8 mouse cellular contexts compared by ENCODE assay signal in genomic region chr4:133039116-133039819, GRCm38 (mm10). TPM values are rescaled to one million over a fixed set of nuclear protein-coding genes. Genes with fewer than 3 reads are reported as not detected.
DNase-seq lines count a peak whose midpoint lies in the region; ATAC-seq and TF ChIP-seq lines count a peak whose summit lies in the region.

No protein-coding gene starts in this region.

- WGBS in spleen, adult 2 months = 7% methylated on average over 68 of the region's 77 CpGs
- WGBS in forebrain, embryonic 11.5 days = under 1% methylated on average over 64 of the region's 77 CpGs
- under 1% methylated on average over 24 of the region's 77 CpGs for WGBS in hindbrain, embryonic 16.5 days
- WGBS in lung, embryonic 14.5 days = 2% methylated on average over 56 of the region's 77 CpGs
- 2% methylated on average over 69 of the region's 77 CpGs for WGBS in stomach, embryonic 16.5 days

- no peaks in the 10 kb centered on the region for H3K9me3 ChIP-seq in forebrain, embryonic 11.5 days (ENCODE audit: control insufficient read depth, low read length)
- H3K9me3 ChIP-seq in hindbrain, embryonic 16.5 days (ENCODE audit: control insufficient read depth, low read length) = no peaks in the 10 kb centered on the region
- no peaks in the 10 kb centered on the region for H3K9me3 ChIP-seq in lung, embryonic 14.5 days (ENCODE audit: low read depth, low read length)
- no peaks in the 10 kb centered on the region for H3K9me3 ChIP-seq in stomach, embryonic 16.5 days (replicated peaks; ENCODE audit: control insufficient read depth, low read length)

- H3K9ac ChIP-seq in forebrain, embryonic 11.5 days (ENCODE audit: low read length) = peak overlapping the region; percentile 69
- peak overlapping the region; percentile 75 for H3K9ac ChIP-seq in hindbrain, embryonic 16.5 days (ENCODE audit: low read depth, low read length)
- H3K9ac ChIP-seq in lung, embryonic 14.5 days = peak overlapping the region; percentile 76
- peak overlapping the region; percentile 82 for H3K9ac ChIP-seq in stomach, embryonic 16.5 days (ENCODE audit: low read length)

- TF ChIP-seq CTCF in spleen, adult 2 months (IDR thresholded peaks at IDR 0.05; ENCODE audit: extremely low read depth, insufficient read depth, insufficient read length, insufficient replicate concordance) = no peak
- no peak for TF ChIP-seq CTCF in lung, embryonic 14.5 days (IDR thresholded peaks at IDR 0.05; ENCODE audit: low read depth)

- H3K4me2 ChIP-seq in forebrain, embryonic 11.5 days (ENCODE audit: low read depth, low read length, severe bottlenecking) = peak overlapping the region; percentile 100
- H3K4me2 ChIP-seq in hindbrain, embryonic 16.5 days (ENCODE audit: low read length) = peak overlapping the region; percentile 99
- peak overlapping the region; percentile 100 for H3K4me2 ChIP-seq in lung, embryonic 14.5 days
- H3K4me2 ChIP-seq in stomach, embryonic 16.5 days (ENCODE audit: low read depth, low read length) = peak overlapping the region; percentile 99

- TF ChIP-seq POLR2A in spleen, adult 2 months (IDR thresholded peaks at IDR 0.05; ENCODE audit: low read depth, low read length) = no peak

- ATAC-seq in forebrain, embryonic 11.5 days (replicated peaks; ENCODE audit: low FRiP score) = no peak
- no peak for ATAC-seq in hindbrain, embryonic 16.5 days
- peak; percentile 16 for ATAC-seq in lung, embryonic 14.5 days (ENCODE audit: insufficient read depth)
- ATAC-seq in stomach, embryonic 16.5 days (ENCODE audit: insufficient read depth, low FRiP score) = peak; percentile 41

- H3K27me3 ChIP-seq in spleen, adult 2 months (ENCODE audit: control insufficient read depth, insufficient read depth, low read length) = peaks cover 13% of the 10 kb centered on the region
- peaks cover 24% of the 10 kb centered on the region for H3K27me3 ChIP-seq in forebrain, embryonic 11.5 days (ENCODE audit: control insufficient read depth, insufficient read depth, low read length)
- H3K27me3 ChIP-seq in hindbrain, embryonic 16.5 days (replicated peaks; ENCODE audit: control insufficient read depth, insufficient read depth, low read length) = no peaks in the 10 kb centered on the region
- H3K27me3 ChIP-seq in lung, embryonic 14.5 days (ENCODE audit: insufficient read depth, low read length) = no peaks in the 10 kb centered on the region
- H3K27me3 ChIP-seq in stomach, embryonic 16.5 days (ENCODE audit: control insufficient read depth, insufficient read depth, low read length) = no peaks in the 10 kb centered on the region

- H3K4me3 ChIP-seq in spleen, adult 2 months (ENCODE audit: extremely low read depth, insufficient read depth, insufficient read length) = peak overlapping the region; percentile 48; the same call in 1 of the 2 replicates
- H3K4me3 ChIP-seq in forebrain, embryonic 11.5 days (ENCODE audit: low read depth, low read length) = peak overlapping the region; percentile 50
- peak overlapping the region; percentile 59 for H3K4me3 ChIP-seq in hindbrain, embryonic 16.5 days (ENCODE audit: low read length)
- peak overlapping the region; percentile 64 for H3K4me3 ChIP-seq in lung, embryonic 14.5 days (ENCODE audit: low read depth, low read length)
- peak overlapping the region; percentile 66 for H3K4me3 ChIP-seq in stomach, embryonic 16.5 days (replicated peaks; ENCODE audit: low read length)

- no peaks in the 10 kb centered on the region; the same call in 1 of the 2 replicates for H3K36me3 ChIP-seq in spleen, adult 2 months (ENCODE audit: control insufficient read depth, insufficient read depth, low read length)
- H3K36me3 ChIP-seq in forebrain, embryonic 11.5 days (ENCODE audit: control insufficient read depth, insufficient read depth, low read length) = no peaks in the 10 kb centered on the region
- no peaks in the 10 kb centered on the region for H3K36me3 ChIP-seq in hindbrain, embryonic 16.5 days (ENCODE audit: control insufficient read depth, insufficient read depth, low read length)
- H3K36me3 ChIP-seq in lung, embryonic 14.5 days (ENCODE audit: insufficient read depth) = peaks cover 7% of the 10 kb centered on the region; the same call in 1 of the 2 replicates
- no peaks in the 10 kb centered on the region for H3K36me3 ChIP-seq in stomach, embryonic 16.5 days (ENCODE audit: control insufficient read depth, insufficient read depth, low read length)

- DNase-seq in spleen, adult 2 months (ENCODE audit: low read depth in 1 of 2, low spot score in 2 of 2) = no peak
- DNase-seq in spleen, postnatal 10 days (ENCODE audit: low spot score in 2 of 2) = no peak
- DNase-seq in forebrain, embryonic 11.5 days (ENCODE audit: low spot score) = peak; percentile 75
- peak; percentile 61 for DNase-seq in lung, embryonic 14.5 days
- no peak for DNase-seq in right cerebral cortex, adult 2 months (ENCODE audit: low spot score in 2 of 2)
- DNase-seq in urinary bladder, postnatal 36 days (ENCODE audit: low spot score in 2 of 2) = no peak

- peaks cover 10% of the 10 kb centered on the region for H3K4me1 ChIP-seq in spleen, adult 2 months (ENCODE audit: control insufficient read depth, insufficient read depth, insufficient read length)
- peaks cover 46% of the 10 kb centered on the region for H3K4me1 ChIP-seq in forebrain, embryonic 11.5 days (replicated peaks; ENCODE audit: control insufficient read depth, insufficient read depth, low read length)
- H3K4me1 ChIP-seq in hindbrain, embryonic 16.5 days (ENCODE audit: control insufficient read depth, insufficient read depth, low read depth, low read length) = peaks cover 77% of the 10 kb centered on the region
- H3K4me1 ChIP-seq in lung, embryonic 14.5 days (ENCODE audit: insufficient read depth) = peaks cover 60% of the 10 kb centered on the region
- peaks cover 56% of the 10 kb centered on the region for H3K4me1 ChIP-seq in stomach, embryonic 16.5 days (ENCODE audit: control insufficient read depth, insufficient read depth, low read length)

- no peak overlapping the region for H3K27ac ChIP-seq in spleen, adult 2 months (ENCODE audit: insufficient read depth, low read length)
- 0 out of 2 replicates have a peak overlapping the region, but pooled peaks have one; percentile 12 for H3K27ac ChIP-seq in forebrain, embryonic 11.5 days (ENCODE audit: low read depth, low read length)
- peak overlapping the region; percentile 74 for H3K27ac ChIP-seq in hindbrain, embryonic 16.5 days (ENCODE audit: low read depth, low read length)
- peak overlapping the region; percentile 97 for H3K27ac ChIP-seq in lung, embryonic 14.5 days (ENCODE audit: low read depth)
- H3K27ac ChIP-seq in stomach, embryonic 16.5 days (ENCODE audit: low read length) = peak overlapping the region; percentile 91

RNA-seq across cellular contexts. Expression of gene Ahdc1, which starts 28.2 kb away (rescaled TPM):
- polyA plus RNA-seq in spleen, adult 2 months (2012; rRNA removed) = 24.3 and 25.1 TPM in 2 replicates
- 5.5 and 7.5 TPM in 2 replicates for polyA plus RNA-seq in forebrain, embryonic 11.5 days (2014; fragmentation: Nextera tagmentation; extraction: Ambion mirVana)
- 10.4 and 11.6 TPM in 2 replicates for polyA plus RNA-seq in hindbrain, embryonic 16.5 days (2015; fragmentation: Nextera tagmentation; extraction: Ambion mirVana)
- 10.2 and 10.5 TPM in 2 replicates for polyA plus RNA-seq in lung, embryonic 14.5 days (2014; fragmentation: Nextera tagmentation; extraction: Ambion mirVana)
- polyA plus RNA-seq in stomach, embryonic 16.5 days (2015; fragmentation: Nextera tagmentation; extraction: Ambion mirVana) = 4.9 and 7.1 TPM in 2 replicates

Comparison
In these comparisons a context has a peak if more than half of its experiments do, and no peak if none do; other contexts are left out.
1. DNase-seq: peak in forebrain, embryonic 11.5 days (single experiment) and lung, embryonic 14.5 days (single experiment); none in spleen, adult 2 months (0 of 2), spleen, postnatal 10 days (0 of 2), right cerebral cortex, adult 2 months (0 of 2) and urinary bladder, postnatal 36 days (0 of 2).
2. ATAC-seq: peak in lung, embryonic 14.5 days (single experiment) and stomach, embryonic 16.5 days (single experiment); none in forebrain, embryonic 11.5 days (single experiment) and hindbrain, embryonic 16.5 days (single experiment).
3. Peak in every context shown above with its lines, with median percentiles within 50 percentile points of each other: H3K4me3 ChIP-seq, H3K4me2 ChIP-seq and H3K9ac ChIP-seq.